Mouse (Mus musculus) heart, postnatal 36 days (tissue): ENCODE data around the gene Rufy3. TPM values are rescaled to one million over a fixed set of nuclear protein-coding genes. Genes with fewer than 3 reads are reported as not detected.
A peak's percentile ranks its signal among the peaks of the same experiment; 100 is the strongest.
"Not testable (repeated sequence)": the region's sequence is repeated elsewhere in the genome, so short reads cannot be mapped to it uniquely, and the experiment has no call there.

Source experiments
- DNase-seq, 2 experiments: peaks; one replicate each; pipeline ENCODE4 v3.0.0; 2021 to 2022
- intact Hi-C: fragments of 180-260 bp; cut with DNase I; formaldehyde crosslinking; loops from one replicate; pipeline ENCODE4 v1.15.1; 2025
- total RNA-seq, 2 experiments: library from RNA; stranded (reverse); gene quantifications; 2 replicates each; pipeline ENCODE4 v1.2.3; 2021

Rufy3 gene
- 10 to 100 TPM; 13.6 to 14.1 TPM for total RNA-seq

DNA sequence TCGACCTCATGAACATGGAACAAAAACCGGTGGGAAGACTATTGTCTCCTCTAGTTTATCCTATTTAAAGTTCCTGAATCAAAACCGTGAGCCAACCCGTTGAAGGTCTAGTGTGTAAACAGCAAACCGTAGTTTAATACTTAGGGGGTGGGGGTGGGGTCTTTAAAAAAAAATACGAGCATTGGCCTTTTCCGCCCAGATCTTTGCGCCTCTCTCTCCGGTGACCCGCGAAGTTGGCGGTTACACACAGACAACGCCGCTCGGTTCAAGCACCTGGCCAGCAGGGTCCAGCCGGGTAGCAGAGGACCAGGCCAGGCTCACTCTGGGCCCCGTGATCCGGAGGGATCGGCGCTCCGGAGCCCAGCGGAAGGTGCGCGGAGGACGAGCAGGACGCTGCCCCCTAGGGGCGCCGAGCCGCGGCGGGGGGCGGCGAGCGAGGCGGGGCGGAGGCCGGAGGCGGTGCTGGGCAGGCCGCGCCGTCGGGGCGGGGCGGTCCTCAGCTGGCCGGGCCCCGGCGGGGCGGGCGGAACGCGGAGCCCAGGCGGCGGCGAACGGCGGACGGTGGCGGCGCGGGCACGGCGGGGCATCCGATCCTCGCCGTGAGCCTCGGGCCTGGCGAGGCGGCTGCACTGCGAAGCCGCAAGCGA lies at the start of gene Rufy3:
TSS of gene Rufy3 (plus strand) at position 540 of the 647 bp plus-strand sequence.
- intact Hi-C loops = loop anchor here (5.0 kb wide), 2 partner anchors 113 to 198 kb away; partner anchors contain the start of genes Dck and Grsf1
- peak; percentile 89 to 92 for DNase-seq

DNA sequence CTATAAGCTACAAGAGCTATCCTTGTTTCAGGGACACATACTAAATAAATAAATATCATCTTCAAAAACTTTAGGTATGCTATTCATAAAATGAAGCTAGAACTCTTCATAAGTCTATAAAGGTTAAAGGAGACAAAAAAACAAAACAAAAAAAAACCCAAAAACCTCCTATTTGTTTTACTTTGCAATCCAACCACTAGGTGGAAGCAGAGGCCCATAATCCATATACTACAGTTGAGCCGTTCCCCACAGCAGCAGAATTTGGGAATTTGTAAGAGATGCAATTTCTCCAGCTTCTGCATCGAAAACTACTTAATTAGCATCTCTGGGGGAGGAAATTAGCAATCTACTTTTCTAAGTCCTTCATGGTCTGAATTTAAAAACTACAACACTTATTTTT lies 45.6 kb upstream of the Rufy3 start:
- no peak for DNase-seq
- intact Hi-C loops = no loop called here

DNA sequence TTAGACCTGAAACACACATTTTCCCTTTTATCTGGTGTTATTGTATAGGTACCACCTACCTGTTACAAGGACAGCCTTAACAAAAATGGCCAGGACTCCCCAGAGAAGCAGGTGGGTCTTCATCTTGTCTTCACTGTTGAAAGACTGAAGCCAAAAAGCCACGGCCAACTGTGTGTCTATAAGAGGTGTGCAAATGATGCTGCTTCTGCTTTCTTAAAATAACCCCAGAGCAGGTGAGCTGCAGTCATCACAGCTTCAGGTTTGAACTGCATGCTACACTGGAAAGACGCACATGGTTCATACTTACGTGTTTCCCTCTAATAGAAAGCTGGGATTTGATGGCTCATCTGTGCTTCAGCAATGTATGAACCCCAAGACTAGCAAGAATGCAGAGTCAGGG lies 37.2 kb upstream of the Rufy3 start, which contains the start of gene Jchain:
TSS of gene Jchain (minus strand) at position 235 of the 400 bp plus-strand sequence.
- intact Hi-C loops = no loop called here
- no peak for DNase-seq

DNA sequence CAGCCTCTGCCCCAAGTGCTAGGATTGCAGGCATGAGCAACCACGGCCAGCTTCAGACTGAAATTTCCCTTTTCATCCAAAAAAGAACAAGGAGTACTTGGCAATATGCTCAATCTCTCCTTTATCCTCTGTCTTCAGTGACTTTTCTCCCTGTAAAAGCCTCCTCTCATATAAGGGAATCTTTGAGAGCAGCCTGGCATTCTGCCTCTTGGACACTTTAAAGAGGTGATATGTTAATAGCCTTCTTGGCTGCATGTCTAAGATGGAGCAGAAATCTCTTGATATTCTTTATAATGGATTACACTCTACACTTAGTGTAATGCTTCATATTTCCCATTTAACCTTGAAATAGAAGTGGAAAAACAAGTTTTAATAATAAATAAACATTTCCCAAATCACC lies 33.9 kb upstream of the Rufy3 start:
- intact Hi-C loops = no loop called here

DNA sequence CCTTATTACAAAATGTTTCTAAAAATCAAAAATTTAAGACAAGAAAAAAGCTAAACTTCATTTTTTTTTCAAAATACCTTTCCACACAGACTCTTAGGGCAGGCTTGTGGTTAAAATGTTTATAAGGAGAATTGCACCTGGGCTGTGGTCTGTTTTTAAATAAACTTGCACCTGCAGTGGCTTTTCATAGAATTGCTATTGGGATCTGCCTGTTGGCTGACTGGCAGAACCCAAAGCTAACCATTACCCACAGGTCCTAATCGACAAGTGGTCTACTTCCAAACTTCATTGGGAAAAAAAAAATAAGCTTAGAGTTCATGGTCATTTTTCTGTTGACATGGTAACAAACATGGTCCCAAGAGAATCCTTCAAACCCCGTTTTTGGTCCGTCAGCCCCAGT lies 30.1 kb upstream of the Rufy3 start:
- DNase-seq = no peak
- intact Hi-C loops = no loop called here

More for the DNA sequence above, 33.9 kb upstream of the Rufy3 start:
- no peak for DNase-seq

DNA sequence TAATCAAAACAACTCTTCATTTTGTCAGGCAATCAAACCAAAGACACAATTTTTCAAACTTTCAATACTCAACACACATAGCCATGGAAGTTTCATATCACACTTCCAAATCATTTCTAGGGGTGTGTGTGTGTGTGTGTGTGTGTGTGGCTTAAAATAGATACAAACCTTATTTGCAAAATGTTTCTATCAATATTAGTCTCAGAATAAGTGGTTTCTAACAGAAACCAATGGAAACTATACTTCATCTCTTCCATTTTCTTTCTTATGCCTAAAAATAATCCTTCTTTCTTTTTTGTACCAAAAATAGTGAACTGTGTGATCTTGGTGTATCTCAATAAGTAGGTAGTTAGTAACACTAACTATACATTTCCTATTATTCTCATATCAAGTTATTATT lies 24.0 kb upstream of the Rufy3 start:
- intact Hi-C loops = no loop called here
- no peak for DNase-seq

DNA sequence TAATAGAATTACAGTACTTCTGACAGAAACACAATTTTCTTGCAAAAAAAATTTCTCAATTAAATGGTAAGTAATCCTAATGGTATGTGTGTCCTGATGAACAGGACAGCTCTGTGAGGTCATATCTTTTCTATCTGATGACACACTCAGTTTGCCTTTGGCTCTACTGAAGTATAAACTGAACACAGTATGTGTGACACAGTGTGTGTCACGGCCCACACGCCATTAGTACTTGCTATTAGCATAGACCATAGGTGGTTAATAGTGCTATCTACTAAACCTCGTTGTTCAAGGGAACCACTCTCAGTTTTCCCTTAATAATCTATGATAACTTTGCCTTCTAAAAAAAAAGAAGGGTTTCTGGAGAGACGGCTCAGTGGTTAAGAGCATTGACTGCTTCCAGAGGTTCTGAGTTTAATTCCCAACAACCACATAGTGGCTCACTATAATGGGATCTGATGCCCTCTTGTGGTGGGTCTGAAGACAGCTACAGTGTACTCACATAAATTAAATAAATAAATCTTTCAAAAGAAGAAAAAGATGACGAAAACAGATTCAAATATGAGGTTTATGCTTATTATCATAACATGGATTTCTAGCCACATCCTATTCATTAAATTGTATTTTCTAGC lies 22.1 kb upstream of the Rufy3 start:
- peak; percentile 26 to 41 for DNase-seq
- intact Hi-C loops = no loop called here

DNA sequence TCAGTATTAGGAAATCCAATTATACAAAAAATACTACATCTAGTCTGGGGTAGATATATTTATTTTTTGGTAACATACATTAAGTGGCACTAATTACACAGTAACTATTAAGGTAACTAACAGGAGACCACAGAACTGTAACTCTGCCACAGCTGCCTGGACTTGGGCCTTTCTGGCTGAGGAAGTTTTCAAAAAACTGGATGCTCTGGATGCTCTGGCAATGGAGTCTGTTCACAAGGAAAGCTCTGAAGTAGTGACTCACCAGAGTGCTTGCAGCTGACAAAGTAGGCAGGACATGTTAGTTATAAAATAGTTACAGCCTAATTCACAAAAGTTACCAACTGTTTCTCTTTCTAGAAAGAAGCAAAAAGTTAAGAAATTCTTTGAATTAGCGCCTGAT lies 20.4 kb upstream of the Rufy3 start:
- not testable (repeated sequence) for DNase-seq

DNA sequence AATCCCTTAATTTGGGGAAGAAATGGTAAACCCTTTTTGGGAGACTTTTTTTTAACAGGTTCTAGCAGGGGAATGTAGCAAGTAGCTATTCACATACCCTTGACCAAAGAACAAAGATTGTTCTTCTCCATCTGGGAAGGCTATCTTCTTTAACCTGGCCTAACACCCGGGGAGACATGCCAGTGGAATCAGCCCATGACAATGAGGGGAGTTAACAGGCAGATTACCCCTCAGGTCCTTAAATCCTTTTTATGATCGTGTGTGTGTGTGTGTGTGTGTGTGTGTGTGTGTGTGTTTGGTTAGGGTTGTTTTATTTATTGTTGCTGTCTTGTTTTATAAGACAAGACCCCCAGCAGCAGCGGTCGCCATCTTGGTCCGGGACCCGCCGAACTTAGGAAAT lies 19.3 kb upstream of the Rufy3 start:
- intact Hi-C loops = no loop called here
- no peak for DNase-seq

More for the DNA sequence above, 20.4 kb upstream of the Rufy3 start:
- intact Hi-C loops = not testable (repeated sequence)

DNA sequence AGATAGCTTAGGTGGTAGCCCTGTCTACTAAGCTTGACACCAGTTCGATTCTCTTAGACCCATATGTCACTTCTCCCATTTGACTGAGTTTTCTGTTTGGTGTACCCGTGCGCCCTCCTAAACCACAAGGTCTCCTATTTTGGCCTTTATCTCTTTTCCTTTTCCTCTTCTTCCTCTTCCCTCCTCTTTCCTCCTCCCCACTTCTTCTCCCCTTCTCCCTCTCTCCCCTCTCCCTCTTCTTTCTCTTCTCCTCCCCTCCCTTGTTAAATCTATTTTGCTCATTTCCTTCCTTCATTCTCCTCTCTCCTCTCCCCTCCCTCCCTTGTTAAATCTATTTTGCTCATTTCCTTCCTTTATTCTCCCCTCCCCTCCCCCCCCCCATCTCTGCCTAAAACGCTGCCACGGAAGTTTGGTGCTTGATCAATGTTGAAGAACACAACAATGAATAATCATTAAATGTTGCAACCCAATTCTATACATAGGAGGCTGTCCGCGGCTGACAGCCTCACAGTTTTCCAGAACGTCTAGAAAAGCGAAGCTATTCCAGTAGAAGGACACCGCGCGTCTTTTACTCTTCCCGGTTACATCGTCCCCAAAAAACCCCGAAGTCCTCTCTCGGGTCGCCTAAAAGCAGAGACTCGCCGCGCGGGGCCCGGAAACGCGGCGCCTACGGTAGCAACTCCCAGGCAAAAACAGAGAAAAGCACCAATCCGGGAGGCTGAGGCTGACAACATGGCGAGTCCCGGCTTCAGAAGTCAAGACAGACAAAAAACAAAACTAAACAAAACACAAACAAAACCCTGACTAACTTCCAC lies 11.4 kb upstream of the Rufy3 start:
- intact Hi-C loops = no loop called here
- DNase-seq = no peak

DNA sequence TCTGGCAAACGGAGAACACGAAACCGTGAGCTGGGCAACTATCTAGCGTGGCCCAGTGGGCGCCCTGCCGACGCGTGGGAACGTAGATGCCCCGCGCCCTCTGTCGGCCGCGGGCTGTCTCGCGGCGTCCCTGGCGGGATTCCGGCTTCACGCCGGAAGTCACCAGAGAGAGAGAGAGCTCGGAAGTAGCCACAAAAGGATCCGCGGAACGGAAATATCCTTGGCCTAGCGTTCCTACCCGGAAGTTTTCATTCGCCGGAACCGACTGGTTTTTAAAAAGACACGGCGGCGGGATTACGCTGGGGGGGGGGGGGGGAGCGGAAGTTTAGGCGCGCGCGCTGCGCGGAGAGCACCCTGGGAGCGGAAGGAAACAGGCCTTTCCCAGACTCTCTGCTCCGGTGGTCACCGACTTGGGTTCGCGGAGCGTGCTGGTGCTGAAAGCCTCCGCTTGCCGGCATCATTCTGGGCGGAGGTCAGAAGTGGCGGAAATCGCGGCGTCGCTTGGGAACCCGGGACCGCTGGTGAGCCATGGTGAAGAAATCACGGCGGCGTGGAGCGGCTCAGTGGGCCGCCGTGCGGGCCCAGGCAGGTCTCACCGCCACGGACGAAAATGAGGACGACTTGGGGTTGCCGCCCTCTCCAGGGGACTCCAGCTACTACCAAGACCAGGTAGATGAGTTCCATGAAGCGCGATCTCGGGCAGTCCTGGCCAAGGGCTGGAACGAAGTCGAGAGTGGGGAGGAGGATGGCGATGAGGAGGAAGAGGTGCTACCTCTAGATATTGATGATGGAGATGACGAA lies 10.6 kb upstream of the Rufy3 start, which contains the start of gene Utp3:
TSS of gene Utp3 (plus strand) at position 377 of the 801 bp plus-strand sequence.
- intact Hi-C loops = no loop called here
- peak; percentile 94 to 95 for DNase-seq

DNA sequence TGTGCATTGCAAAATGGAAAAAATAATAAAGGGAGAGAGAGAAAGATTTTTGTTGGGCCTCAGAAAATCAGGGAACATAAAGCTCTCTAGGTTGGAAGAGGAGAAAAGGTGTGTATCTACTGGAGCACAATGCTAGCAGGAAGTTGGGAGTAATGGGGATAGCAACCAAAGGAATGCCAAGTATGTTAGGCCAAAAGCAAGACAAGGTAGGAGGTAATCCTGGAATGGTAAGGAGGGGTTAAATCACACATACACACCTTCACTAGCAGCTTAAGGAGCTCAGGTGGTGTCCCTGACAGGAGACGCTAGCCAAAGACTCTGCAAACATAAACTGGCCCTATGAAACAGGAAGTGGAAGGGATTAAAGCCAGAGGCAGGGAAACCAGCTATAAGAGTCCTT lies 5.8 kb upstream of the Rufy3 start:
- DNase-seq = no peak
- intact Hi-C loops = loop anchor here (5.0 kb wide), 1 partner anchor 163 kb away; the partner anchor contains the start of gene Mob1b

DNA sequence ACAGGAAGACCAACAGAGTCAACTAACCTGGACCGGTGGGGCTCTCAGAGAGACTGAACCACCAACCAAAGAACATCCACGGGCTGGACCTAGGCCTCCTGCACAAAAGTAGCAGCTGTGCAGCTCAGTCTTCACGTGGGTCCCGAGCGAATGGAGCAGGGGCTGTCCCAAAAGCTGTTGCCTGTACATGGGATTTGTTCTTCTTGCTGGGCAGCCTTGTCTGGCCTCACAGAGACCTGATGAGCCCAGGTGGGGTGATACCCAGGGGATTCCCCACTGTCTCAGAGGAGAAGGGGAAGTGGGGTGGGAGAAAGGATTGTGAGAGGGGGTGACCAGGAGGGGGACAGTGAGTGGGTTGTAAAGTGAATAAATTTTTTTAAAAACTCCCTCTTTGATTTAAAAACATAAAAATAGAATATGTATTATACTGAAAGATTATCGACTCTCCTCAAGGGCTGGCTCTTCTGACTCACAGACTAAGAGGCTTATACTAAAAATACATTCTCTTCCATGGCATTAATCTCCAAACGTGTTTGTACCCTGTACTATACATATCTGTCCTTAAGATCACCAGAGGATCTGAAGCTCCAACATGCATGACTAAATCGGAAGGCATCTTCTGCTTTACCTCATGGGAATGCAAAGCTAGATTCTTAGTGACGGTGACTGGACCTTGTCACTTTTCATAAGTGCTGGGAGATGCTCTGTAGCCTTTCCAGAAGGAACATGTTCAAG lies 3.6 kb upstream of the Rufy3 start:
- intact Hi-C loops = no loop called here
- DNase-seq = no peak

DNA sequence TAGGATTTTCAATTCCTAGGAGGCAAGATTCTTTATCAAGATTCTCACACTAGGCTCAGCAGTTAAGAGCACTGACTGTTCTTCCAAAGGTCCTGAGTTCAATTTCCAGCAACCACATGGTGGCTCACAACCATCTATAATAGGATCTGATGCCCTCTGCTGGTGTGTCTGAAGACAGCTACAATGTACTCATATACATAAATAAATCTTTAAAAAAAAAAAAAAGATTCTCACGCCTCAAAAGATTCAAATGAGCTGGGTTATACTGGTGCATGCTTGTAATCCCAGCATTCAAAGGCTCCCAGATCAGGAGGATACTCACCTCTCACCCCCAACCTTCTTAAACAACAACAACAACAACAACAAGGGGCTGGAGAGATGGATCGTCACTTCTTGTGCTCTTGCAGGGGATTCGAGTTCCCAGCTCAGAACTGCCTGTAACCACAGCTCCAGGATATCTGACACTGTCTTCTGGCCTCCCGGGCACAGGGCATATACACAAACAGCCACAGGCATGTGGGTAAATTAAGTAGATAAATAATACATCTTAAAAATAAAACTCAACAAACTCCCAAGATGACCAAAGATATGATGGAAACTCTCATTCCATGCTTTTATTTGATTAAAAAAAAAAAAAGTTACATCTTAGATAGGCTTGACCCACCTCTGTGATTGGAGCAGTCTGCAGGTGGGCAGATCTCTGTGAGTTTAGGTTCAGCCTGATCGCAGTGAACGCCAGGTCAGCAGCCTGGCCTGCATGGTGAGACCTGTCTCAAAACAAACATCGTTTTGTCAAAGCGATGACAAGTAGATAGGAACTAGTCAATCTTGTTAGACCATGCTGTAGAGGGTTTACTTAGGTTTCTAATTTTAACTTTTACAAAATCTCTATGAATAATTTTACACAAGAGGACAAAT lies 1.7 kb upstream of the Rufy3 start:
- no peak for DNase-seq
- intact Hi-C loops = no loop called here

DNA sequence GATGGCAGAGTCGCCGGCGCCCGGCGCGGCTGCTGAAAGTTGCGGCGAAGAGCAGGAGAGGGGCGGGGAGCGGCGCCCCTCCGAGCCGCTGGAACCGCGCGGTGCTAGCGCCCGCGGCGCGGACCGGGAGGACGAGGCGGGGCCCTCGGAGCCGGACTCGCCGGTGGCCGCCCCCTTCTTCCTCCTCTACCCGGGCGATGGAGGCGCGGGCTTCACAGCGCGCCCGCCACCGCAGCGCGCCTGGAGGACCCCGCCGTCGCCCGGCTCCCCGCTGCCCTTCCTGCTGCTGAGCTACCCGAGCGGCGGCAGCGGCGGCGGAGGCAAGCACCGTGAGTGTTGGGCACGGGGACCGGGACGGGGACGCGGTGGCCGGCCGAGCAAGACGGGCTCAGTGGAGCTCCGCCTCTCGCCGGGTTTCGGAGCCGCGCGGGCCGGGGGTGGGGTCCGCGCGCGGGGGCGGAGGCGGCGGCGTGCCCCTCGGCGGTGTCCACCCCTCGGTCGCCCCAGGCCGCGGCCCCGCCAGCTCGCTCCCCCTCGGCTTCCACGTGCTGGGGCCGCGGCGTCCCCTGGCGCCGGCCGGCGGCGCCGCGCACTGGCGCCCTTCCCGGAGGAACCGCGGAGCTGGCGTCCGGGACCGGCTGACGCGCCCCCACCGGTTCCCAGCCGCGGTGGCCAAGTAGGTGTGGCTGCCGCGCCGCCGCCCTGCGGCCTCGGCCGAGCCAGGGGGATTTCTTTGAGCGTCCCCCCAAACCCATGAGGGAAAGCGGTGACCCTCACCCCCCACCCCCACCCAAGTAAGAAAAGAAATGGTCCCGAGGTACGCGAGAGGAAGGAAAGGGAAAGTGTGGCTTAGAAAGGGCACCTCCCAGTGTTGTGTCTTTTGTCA lies 551 bp downstream of the Rufy3 start:
- intact Hi-C loops = loop anchor here (5.0 kb wide), 2 partner anchors 112 to 197 kb away; partner anchors contain the start of genes Dck and Grsf1
- peak; percentile 79 to 87 for DNase-seq

DNA sequence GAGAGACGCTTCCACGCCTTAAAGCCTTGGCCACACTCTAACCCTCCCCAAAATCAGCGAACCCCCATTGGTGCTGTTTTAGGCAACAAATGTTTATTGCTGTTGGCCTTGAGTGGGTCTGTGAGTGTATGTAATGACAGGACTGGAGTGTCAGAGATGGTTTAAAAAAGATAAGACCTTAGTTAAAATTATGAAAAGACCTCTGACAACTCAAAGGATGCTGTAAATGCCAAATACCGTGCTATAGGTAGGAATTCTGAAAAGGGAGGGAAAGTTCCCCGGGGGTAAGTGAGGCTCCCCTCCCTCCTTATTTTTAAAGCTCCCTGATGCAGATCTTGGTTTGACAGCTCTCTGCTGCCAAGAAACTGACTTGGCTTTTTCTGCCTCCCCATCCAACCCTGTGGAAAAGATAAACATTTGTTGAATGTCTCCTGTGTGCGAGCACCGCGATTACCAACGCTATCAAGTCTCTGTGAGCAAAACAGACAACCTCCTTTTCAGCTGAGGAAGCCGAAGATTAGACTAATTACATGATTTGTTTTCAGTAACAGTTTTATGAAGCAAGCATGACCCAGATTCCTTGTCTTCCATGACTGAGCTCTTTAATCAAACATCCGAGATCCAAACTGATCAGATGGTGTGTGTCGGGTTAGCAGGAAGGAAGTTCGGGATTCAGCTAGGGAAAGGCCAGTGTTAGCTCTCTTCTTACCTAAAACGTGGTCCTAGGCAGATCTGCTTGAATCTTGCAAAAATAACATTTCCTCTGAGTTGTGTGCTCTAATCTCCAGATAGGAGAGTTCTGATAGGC lies 1.4 kb downstream of the Rufy3 start:
- DNase-seq = no peak
- intact Hi-C loops = loop anchor here (5.0 kb wide), 2 partner anchors 111 to 196 kb away; partner anchors contain the start of genes Dck and Grsf1

DNA sequence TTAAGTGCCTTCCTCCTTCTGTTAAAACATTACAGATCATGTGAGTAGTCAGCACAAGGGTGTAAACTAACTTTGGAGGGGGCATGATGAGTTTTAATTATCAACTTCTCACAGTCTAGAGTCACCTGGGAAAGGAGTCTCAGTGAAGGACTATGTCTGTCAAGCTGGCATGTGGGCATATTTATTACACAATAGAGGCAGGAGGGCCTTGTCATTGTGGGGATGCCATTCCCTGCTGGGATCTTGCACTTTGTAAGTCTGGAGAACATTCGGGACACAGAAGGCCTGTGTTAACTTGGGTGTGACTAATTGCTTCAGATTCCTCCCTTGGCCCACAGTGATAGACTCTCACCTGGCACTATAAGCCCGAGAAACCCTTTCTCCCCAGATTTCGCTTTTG lies 4.7 kb downstream of the Rufy3 start:
- intact Hi-C loops = loop anchor here (5.0 kb wide), 2 partner anchors 108 to 193 kb away; partner anchors contain the start of genes Dck and Grsf1
- DNase-seq = no peak
